Mouse (Mus musculus) intestine, embryonic 15.5 days (tissue): ENCODE data around the gene Psmb3. TPM values are rescaled to one million over a fixed set of nuclear protein-coding genes. Genes with fewer than 3 reads are reported as not detected.
A peak's percentile ranks its signal among the peaks of the same experiment; 100 is the strongest.

Experiments
- ATAC-seq: fragments of 200-750 bp; cut with Nextera tagmentation; 2 replicates; pipeline ENCODE4 v1.8.0; 2017; ENCODE audit warnings: moderate TSS enrichment, moderate library complexity
- H3K27ac ChIP-seq: fragments of 300-500 bp; sonication (generic); 2 replicates; pipeline ENCODE4 v1.5.1; 2015; ENCODE audit warnings: mild to moderate bottlenecking, inconsistent platforms
- H3K27me3 ChIP-seq: fragments of 300-500 bp; sonication (generic); replicated peaks from 2 replicates; pipeline ENCODE4 v1.6.1; 2015; ENCODE audit warnings: inconsistent platforms
- H3K36me3 ChIP-seq: fragments of 300-500 bp; sonication (generic); 2 replicates; pipeline ENCODE4 v1.6.1; 2015; ENCODE audit warnings: inconsistent platforms
- H3K4me1 ChIP-seq: fragments of 300-500 bp; sonication (generic); replicated peaks from 2 replicates; pipeline ENCODE4 v1.6.1; 2015; ENCODE audit warnings: inconsistent platforms
- H3K4me2 ChIP-seq: fragments of 300-500 bp; sonication (generic); replicated peaks from 2 replicates; pipeline ENCODE4 v1.6.1; 2015; ENCODE audit warnings: mild to moderate bottlenecking, inconsistent platforms
- H3K4me3 ChIP-seq: fragments of 300-500 bp; sonication (generic); replicated peaks from 2 replicates; pipeline ENCODE4 v1.5.1; 2015; ENCODE audit warnings: inconsistent platforms
- H3K9ac ChIP-seq: fragments of 300-500 bp; sonication (generic); 2 replicates; pipeline ENCODE4 v1.6.1; 2015; ENCODE audit warnings: inconsistent platforms
- H3K9me3 ChIP-seq: fragments of 300-500 bp; sonication (generic); 2 replicates; pipeline ENCODE4 v1.6.1; 2016; ENCODE audit warnings: inconsistent platforms
- WGBS: fragments of 180-500 bp; shearing (Covaris S2); methylation state at CpG from one replicate; pipeline ENCODE4 v1.1.7; 2015; 5-methylcytosine and 5-hydroxymethylcytosine counted together
- polyA plus RNA-seq: library from polyadenylated mRNA; unstranded; fragments of >200 nt; fragmentation: Nextera tagmentation; extraction: Ambion mirVana; gene quantifications from 2 replicates; pipeline ENCODE4 v1.2.1, GENCODE M21; 2015

Gene Psmb3
- polyA plus RNA-seq, 1 experiment from 2014 or later: 426 TPM

- Histone ChIP-seq H3K9me3 (no peaks in the 10 kb centered on the region), H3K4me1 (peaks cover 24% of the 10 kb centered on the region), H3K27me3 (no peaks in the 10 kb centered on the region), H3K36me3 (peaks cover 24% of the 10 kb centered on the region), H3K27ac (peak within 1 kb of the TSS; percentile 48), H3K9ac (peak within 1 kb of the TSS; percentile 21), H3K4me3 (peak within 1 kb of the TSS; percentile 34), H3K4me2 (peak within 1 kb of the TSS; percentile 68)
- 1% methylated on average over 43 of the region's 43 CpGs for WGBS
- ATAC-seq: peak; percentile 90
Observed at GRCm38 (mm10) chr11:97685613-97686321, 17.4 kb upstream of the Psmb3 start, which contains the start of gene Cisd3. Gene Cisd3, plus strand, starts transcription at chr11:97685826.

- Histone ChIP-seq H3K27ac (peak overlapping the region; percentile 48; the same call in 1 of the 2 replicates), H3K4me2 (peak overlapping the region; percentile 68), H3K9ac (peak overlapping the region; percentile 20), H3K4me1 (peaks cover 24% of the 10 kb centered on the region), H3K27me3 (no peaks in the 10 kb centered on the region), H3K4me3 (peak overlapping the region; percentile 34), H3K9me3 (no peaks in the 10 kb centered on the region), H3K36me3 (peaks cover 28% of the 10 kb centered on the region)
- 55% methylated on average over 11 of the region's 11 CpGs for WGBS
- no peak for ATAC-seq
Observed at GRCm38 (mm10) chr11:97686322-97686908, 16.8 kb upstream of the Psmb3 start.

GRCm38 (mm10) chr11:97687061-97687460, 16.1 kb upstream of the Psmb3 start:
- Histone ChIP-seq H3K9ac (peak overlapping the region; percentile 20; the same call in 1 of the 2 replicates), H3K9me3 (no peaks in the 10 kb centered on the region), H3K36me3 (peaks cover 27% of the 10 kb centered on the region), H3K4me3 (peak overlapping the region; percentile 34), H3K27me3 (no peaks in the 10 kb centered on the region), H3K27ac (peak overlapping the region; percentile 48), H3K4me2 (peak overlapping the region; percentile 68), H3K4me1 (peaks cover 24% of the 10 kb centered on the region)
- ATAC-seq: no peak
- WGBS: 74% methylated on average over 3 of the region's 3 CpGs

- Histone ChIP-seq H3K4me1 (peaks cover 36% of the 10 kb centered on the region), H3K4me2 (no peak overlapping the region), H3K9me3 (no peaks in the 10 kb centered on the region), H3K4me3 (no peak overlapping the region), H3K9ac (no peak overlapping the region), H3K27ac (no peak overlapping the region), H3K36me3 (peaks cover 23% of the 10 kb centered on the region), H3K27me3 (no peaks in the 10 kb centered on the region)
- WGBS: 30% methylated on average over 10 of the region's 10 CpGs
- ATAC-seq: no peak
Observed at GRCm38 (mm10) chr11:97689861-97690260, 13.3 kb upstream of the Psmb3 start.

- H3K36me3 ChIP-seq: peaks cover 23% of the 10 kb centered on the region
- no peak for ATAC-seq
- H3K27ac ChIP-seq: peak overlapping the region; percentile 77; the same call in 1 of the 2 replicates
- peaks cover 44% of the 10 kb centered on the region for H3K4me1 ChIP-seq
- H3K9me3 ChIP-seq: no peaks in the 10 kb centered on the region
- 78% methylated on average over 4 of the region's 4 CpGs for WGBS
- 0 out of 2 replicates have a peak overlapping the region, but pooled peaks have one; percentile 41 for H3K4me2 ChIP-seq
- H3K9ac ChIP-seq: no peak overlapping the region
- no peaks in the 10 kb centered on the region for H3K27me3 ChIP-seq
- H3K4me3 ChIP-seq: no peak overlapping the region
Observed at GRCm38 (mm10) chr11:97694435-97694834, 8.8 kb upstream of the Psmb3 start.

GRCm38 (mm10) chr11:97694921-97695711, 8.1 kb upstream of the Psmb3 start:
- H3K4me3 ChIP-seq: 0 out of 2 replicates have a peak overlapping the region, but pooled peaks have one; percentile 11
- WGBS: 43% methylated on average over 17 of the region's 17 CpGs
- ATAC-seq: peak; percentile 60
- peak overlapping the region; percentile 41 for H3K4me2 ChIP-seq
- peak overlapping the region; percentile 77 for H3K27ac ChIP-seq
- peaks cover 20% of the 10 kb centered on the region for H3K36me3 ChIP-seq
- peak overlapping the region; percentile 36; the same call in 1 of the 2 replicates for H3K9ac ChIP-seq
- H3K9me3 ChIP-seq: no peaks in the 10 kb centered on the region
- peaks cover 44% of the 10 kb centered on the region for H3K4me1 ChIP-seq
- H3K27me3 ChIP-seq: no peaks in the 10 kb centered on the region

- no peak for ATAC-seq
- Histone ChIP-seq H3K9ac (peak overlapping the region; percentile 36), H3K4me1 (peaks cover 46% of the 10 kb centered on the region), H3K27ac (peak overlapping the region; percentile 77), H3K27me3 (no peaks in the 10 kb centered on the region), H3K9me3 (no peaks in the 10 kb centered on the region), H3K4me3 (0 out of 2 replicates have a peak overlapping the region, but pooled peaks have one; percentile 11), H3K36me3 (peaks cover 13% of the 10 kb centered on the region), H3K4me2 (peak overlapping the region; percentile 41)
- 49% methylated on average over 9 of the region's 9 CpGs for WGBS
Observed at GRCm38 (mm10) chr11:97695712-97696401, 7.3 kb upstream of the Psmb3 start.

- Histone ChIP-seq H3K4me2 (peak overlapping the region; percentile 7), H3K36me3 (peaks cover 6% of the 10 kb centered on the region; the same call in 1 of the 2 replicates), H3K27ac (no peak overlapping the region), H3K4me3 (no peak overlapping the region), H3K9me3 (no peaks in the 10 kb centered on the region), H3K4me1 (peaks cover 54% of the 10 kb centered on the region), H3K27me3 (no peaks in the 10 kb centered on the region), H3K9ac (no peak overlapping the region)
- no peak for ATAC-seq
- 71% methylated on average over 8 of the region's 8 CpGs for WGBS
Observed at GRCm38 (mm10) chr11:97696669-97697068, 6.5 kb upstream of the Psmb3 start.

GRCm38 (mm10) chr11:97697199-97697890, 5.9 kb upstream of the Psmb3 start:
- Histone ChIP-seq H3K9ac (peak overlapping the region; percentile 91), H3K27me3 (no peaks in the 10 kb centered on the region)
- ATAC-seq: no peak

GRCm38 (mm10) chr11:97697891-97698529, 5.2 kb upstream of the Psmb3 start:
- Histone ChIP-seq H3K27ac (peak overlapping the region; percentile 96), H3K9me3 (no peaks in the 10 kb centered on the region), H3K4me1 (peaks cover 58% of the 10 kb centered on the region), H3K36me3 (no peaks in the 10 kb centered on the region), H3K9ac (peak overlapping the region; percentile 91), H3K27me3 (no peaks in the 10 kb centered on the region), H3K4me2 (peak overlapping the region; percentile 80), H3K4me3 (peak overlapping the region; percentile 87)
- 2% methylated on average over 14 of the region's 14 CpGs for WGBS
- ATAC-seq: no peak

More at GRCm38 (mm10) chr11:97697199-97697890, 5.9 kb upstream of the Psmb3 start:
- Histone ChIP-seq H3K4me3 (peak overlapping the region; percentile 87), H3K27ac (peak overlapping the region; percentile 96), H3K9me3 (no peaks in the 10 kb centered on the region), H3K36me3 (no peaks in the 10 kb centered on the region), H3K4me1 (peaks cover 58% of the 10 kb centered on the region), H3K4me2 (peak overlapping the region; percentile 80)
- WGBS: 52% methylated on average over 11 of the region's 11 CpGs
